Mouse (Mus musculus): ENCODE results near the gene Fras1. TPM values are rescaled to one million over a fixed set of nuclear protein-coding genes. Genes with fewer than 3 reads are reported as not detected.
A peak's percentile ranks its signal among the peaks of the same experiment; 100 is the strongest.

Gene Fras1
- polyA plus RNA-seq, 1 experiment from 2014 or later = 3.4 TPM

DNA sequence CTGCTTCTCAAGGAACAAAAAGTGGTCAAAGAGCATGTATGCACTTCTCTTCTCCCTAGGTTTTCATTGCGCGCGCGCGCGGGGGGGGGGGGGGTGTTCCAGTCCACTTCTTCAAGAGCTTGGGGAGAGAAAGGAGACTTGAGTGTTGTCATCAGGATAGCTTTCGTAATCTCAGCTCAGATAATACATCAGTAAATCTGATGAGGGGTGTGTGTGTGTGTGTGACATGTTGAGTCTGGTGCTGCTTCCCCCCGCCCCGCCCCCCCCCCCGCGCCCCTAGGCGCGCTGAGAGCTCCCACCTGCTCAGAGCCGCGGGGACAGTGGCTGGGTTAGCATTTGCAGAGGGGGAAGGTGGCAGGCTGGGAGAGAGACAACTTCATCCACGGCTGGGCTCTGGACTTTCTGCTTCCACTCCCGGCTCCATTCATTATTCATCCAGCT is 1.7 kb downstream of the Fras1 start:
- ATAC-seq (ENCODE audit: low FRiP score, low TSS enrichment) = peak; percentile 25; the same call in 1 of the 2 replicates
- peak overlapping the region; percentile 64 for H3K9ac ChIP-seq (ENCODE audit: low read length)

GRCm38 (mm10) chr5:96376216-96376615 is 2.5 kb downstream of the Fras1 start:
- H3K4me2 ChIP-seq (replicated peaks; ENCODE audit: low read depth) = no peak overlapping the region
- no peak overlapping the region for H3K4me3 ChIP-seq (ENCODE audit: low read depth, low read length)
- ATAC-seq (ENCODE audit: low FRiP score, low TSS enrichment) (no peak), DNase-seq (ENCODE audit: low spot score) (peak; percentile 29)
- peak; percentile 57 for TF ChIP-seq CTCF (IDR thresholded peaks at IDR 0.05; ENCODE audit: low read depth)
- no peak for TF ChIP-seq EP300 (optimal IDR thresholded peaks at IDR 0.05)
- 55% methylated on average over 4 of the region's 4 CpGs for WGBS
- no peaks in the 10 kb centered on the region for H3K9me3 ChIP-seq (ENCODE audit: control insufficient read depth, low read length)
- H3K9ac ChIP-seq (ENCODE audit: low read length) = no peak overlapping the region
- H3K4me1 ChIP-seq (replicated peaks; ENCODE audit: control insufficient read depth, insufficient read depth) = no peaks in the 10 kb centered on the region
- H3K27me3 ChIP-seq (ENCODE audit: control insufficient read depth, insufficient read depth, low read length) = no peaks in the 10 kb centered on the region
- no peak overlapping the region for H3K27ac ChIP-seq (replicated peaks)
- no peaks in the 10 kb centered on the region for H3K36me3 ChIP-seq (ENCODE audit: control insufficient read depth, insufficient read depth, low read length)

More for the DNA sequence above, 1.7 kb downstream of the Fras1 start:
- DNase-seq (ENCODE audit: low spot score) = peak; percentile 65
- TF ChIP-seq EP300 (optimal IDR thresholded peaks at IDR 0.05) (no peak), CTCF (IDR thresholded peaks at IDR 0.05; ENCODE audit: low read depth) (no peak)
- Histone ChIP-seq H3K27ac (replicated peaks) (no peak overlapping the region), H3K9me3 (ENCODE audit: control insufficient read depth, low read length) (no peaks in the 10 kb centered on the region), H3K4me1 (replicated peaks; ENCODE audit: control insufficient read depth, insufficient read depth) (no peaks in the 10 kb centered on the region), H3K36me3 (ENCODE audit: control insufficient read depth, insufficient read depth, low read length) (no peaks in the 10 kb centered on the region), H3K4me2 (replicated peaks; ENCODE audit: low read depth) (peak overlapping the region; percentile 96), H3K4me3 (ENCODE audit: low read depth, low read length) (peak overlapping the region; percentile 63), H3K27me3 (ENCODE audit: control insufficient read depth, insufficient read depth, low read length) (no peaks in the 10 kb centered on the region)
- WGBS = 1% methylated on average over 6 of the region's 17 CpGs

DNA sequence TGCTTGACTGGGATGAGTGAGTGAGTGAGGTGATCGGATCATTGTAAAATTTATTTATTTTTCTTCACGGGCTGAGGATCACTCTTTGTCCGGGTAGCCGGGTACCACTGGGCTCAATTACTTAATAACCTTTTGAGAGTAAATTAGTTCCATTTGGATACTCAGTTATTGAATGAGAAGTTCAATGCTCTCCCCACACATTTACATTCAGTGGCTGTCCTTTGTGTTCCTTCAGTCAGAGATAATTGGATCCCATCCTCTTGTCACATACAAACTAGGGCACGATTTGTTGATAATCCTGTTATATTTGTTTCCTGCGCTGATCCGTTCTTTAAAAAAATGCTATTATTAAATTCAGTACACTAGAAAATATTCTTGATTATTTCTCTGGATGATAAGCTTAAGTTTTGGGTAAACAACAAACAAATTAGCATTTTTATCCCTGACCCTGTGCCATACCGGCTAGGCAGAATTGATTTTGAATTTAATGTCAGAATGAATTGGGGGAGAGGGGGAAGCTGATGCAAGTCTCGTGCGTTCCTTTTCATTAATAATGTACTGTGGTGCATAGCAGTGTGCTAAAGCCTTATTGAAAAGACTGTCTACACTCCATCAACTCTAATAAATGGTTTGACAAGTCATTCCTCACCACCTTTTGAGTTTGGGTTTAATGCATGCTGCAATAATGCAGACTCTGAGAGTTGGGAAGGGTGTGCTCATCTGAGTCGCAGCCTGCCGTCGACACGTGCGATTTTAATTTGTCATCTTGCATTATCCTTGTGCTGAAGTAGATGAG is 12.6 kb downstream of the Fras1 start:
- Histone ChIP-seq H3K4me1 (replicated peaks; ENCODE audit: control insufficient read depth, insufficient read depth) (no peaks in the 10 kb centered on the region), H3K9ac (ENCODE audit: low read length) (no peak overlapping the region), H3K9me3 (ENCODE audit: control insufficient read depth, low read length) (no peaks in the 10 kb centered on the region), H3K4me2 (replicated peaks; ENCODE audit: low read depth) (no peak overlapping the region), H3K36me3 (ENCODE audit: control insufficient read depth, insufficient read depth, low read length) (no peaks in the 10 kb centered on the region), H3K27me3 (ENCODE audit: control insufficient read depth, insufficient read depth, low read length) (no peaks in the 10 kb centered on the region), H3K27ac (replicated peaks) (no peak overlapping the region), H3K4me3 (ENCODE audit: low read depth, low read length) (no peak overlapping the region)
- ATAC-seq (ENCODE audit: low FRiP score, low TSS enrichment) (no peak), DNase-seq (ENCODE audit: low spot score) (no peak)
- TF ChIP-seq CTCF (IDR thresholded peaks at IDR 0.05; ENCODE audit: low read depth) (no peak), EP300 (optimal IDR thresholded peaks at IDR 0.05) (no peak)
- WGBS = 80% methylated on average over 15 of the region's 15 CpGs

DNA sequence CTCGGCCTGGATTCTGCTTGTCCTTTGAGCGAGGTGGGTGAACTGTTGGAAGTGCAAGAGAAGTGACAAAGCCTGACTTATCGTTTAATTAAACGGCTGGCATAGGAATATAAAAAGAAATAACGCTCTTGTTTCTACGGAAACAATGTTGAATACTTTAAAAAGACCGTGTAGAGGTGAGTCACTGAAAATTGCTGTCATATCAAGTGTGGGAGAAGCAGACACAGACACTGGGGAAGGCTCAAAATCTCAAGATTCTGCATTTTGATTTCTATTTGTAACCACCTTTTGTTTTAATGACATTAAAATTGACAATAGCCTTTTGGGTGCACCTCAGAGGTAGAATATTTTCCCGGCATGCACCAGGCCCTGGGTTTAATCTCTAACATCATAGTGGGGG is 14.6 kb downstream of the Fras1 start:
- no peak overlapping the region for H3K27ac ChIP-seq (replicated peaks)
- no peak for ATAC-seq (ENCODE audit: low FRiP score, low TSS enrichment)
- 88% methylated on average over 8 of the region's 8 CpGs for WGBS
- TF ChIP-seq CTCF (IDR thresholded peaks at IDR 0.05; ENCODE audit: low read depth) = no peak
- TF ChIP-seq EP300 (optimal IDR thresholded peaks at IDR 0.05) = no peak
- no peak overlapping the region for H3K4me2 ChIP-seq (replicated peaks; ENCODE audit: low read depth)
- no peak for DNase-seq (ENCODE audit: low spot score)
- no peaks in the 10 kb centered on the region for H3K4me1 ChIP-seq (replicated peaks; ENCODE audit: control insufficient read depth, insufficient read depth)
- H3K9ac ChIP-seq (ENCODE audit: low read length) = no peak overlapping the region
- no peaks in the 10 kb centered on the region for H3K36me3 ChIP-seq (ENCODE audit: control insufficient read depth, insufficient read depth, low read length)
- no peak overlapping the region for H3K4me3 ChIP-seq (ENCODE audit: low read depth, low read length)
- H3K9me3 ChIP-seq (ENCODE audit: control insufficient read depth, low read length) = no peaks in the 10 kb centered on the region
- H3K27me3 ChIP-seq (ENCODE audit: control insufficient read depth, insufficient read depth, low read length) = no peaks in the 10 kb centered on the region

- Histone ChIP-seq H3K27ac (replicated peaks) (no peak overlapping the region), H3K36me3 (ENCODE audit: control insufficient read depth, insufficient read depth, low read length) (no peaks in the 10 kb centered on the region), H3K4me3 (ENCODE audit: low read depth, low read length) (no peak overlapping the region), H3K9ac (ENCODE audit: low read length) (no peak overlapping the region), H3K9me3 (ENCODE audit: control insufficient read depth, low read length) (no peaks in the 10 kb centered on the region), H3K27me3 (ENCODE audit: control insufficient read depth, insufficient read depth, low read length) (no peaks in the 10 kb centered on the region), H3K4me2 (replicated peaks; ENCODE audit: low read depth) (no peak overlapping the region), H3K4me1 (replicated peaks; ENCODE audit: control insufficient read depth, insufficient read depth) (no peaks in the 10 kb centered on the region)
- no peak for DNase-seq (ENCODE audit: low spot score)
- 87% methylated on average over 11 of the region's 11 CpGs for whole genome bisulfite sequencing
- no peak for TF ChIP-seq CTCF (IDR thresholded peaks at IDR 0.05; ENCODE audit: low read depth)
- TF ChIP-seq EP300 (optimal IDR thresholded peaks at IDR 0.05) = no peak
- ATAC-seq (ENCODE audit: low FRiP score, low TSS enrichment) = no peak
Observed at GRCm38 (mm10) chr5:96389963-96390623, 16.3 kb downstream of the Fras1 start.

DNA sequence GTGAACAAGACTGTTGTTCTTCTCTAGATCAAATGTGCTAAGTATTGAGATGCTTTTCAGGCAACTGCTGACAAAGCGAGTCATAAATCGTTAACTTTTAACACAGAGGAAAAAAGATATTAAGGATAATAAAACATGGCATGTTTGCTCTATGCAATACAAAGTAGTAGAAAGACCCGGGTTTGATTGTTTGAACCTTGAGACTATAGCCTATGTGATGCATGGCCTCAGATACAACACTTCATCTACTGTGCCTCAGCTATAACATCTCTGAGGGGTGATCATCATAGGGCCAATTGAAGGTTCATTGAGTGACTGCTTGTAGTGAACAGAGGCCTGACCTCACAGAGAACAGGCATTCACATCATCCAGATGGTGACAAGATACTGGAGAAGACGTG is 17.3 kb downstream of the Fras1 start:
- Histone ChIP-seq H3K27ac (replicated peaks) (no peak overlapping the region), H3K9me3 (ENCODE audit: control insufficient read depth, low read length) (no peaks in the 10 kb centered on the region), H3K4me3 (ENCODE audit: low read depth, low read length) (no peak overlapping the region), H3K27me3 (ENCODE audit: control insufficient read depth, insufficient read depth, low read length) (no peaks in the 10 kb centered on the region), H3K4me2 (replicated peaks; ENCODE audit: low read depth) (no peak overlapping the region), H3K4me1 (replicated peaks; ENCODE audit: control insufficient read depth, insufficient read depth) (no peaks in the 10 kb centered on the region), H3K36me3 (ENCODE audit: control insufficient read depth, insufficient read depth, low read length) (no peaks in the 10 kb centered on the region), H3K9ac (ENCODE audit: low read length) (no peak overlapping the region)
- TF ChIP-seq CTCF (IDR thresholded peaks at IDR 0.05; ENCODE audit: low read depth) (no peak), EP300 (optimal IDR thresholded peaks at IDR 0.05) (no peak)
- ATAC-seq (ENCODE audit: low FRiP score, low TSS enrichment) (no peak), DNase-seq (ENCODE audit: low spot score) (no peak)
- WGBS = 83% methylated on average over 4 of the region's 4 CpGs

Measured in stomach, postnatal 0 days (tissue).